Mouse (Mus musculus) embryonic fibroblast, embryonic 13.5 days (primary cell): ENCODE measurements around the gene Neurl2.

Experiments used
- CTCF ChIP-seq: IDR thresholded peaks from 2 replicates; pipeline ENCODE4 v1.5.1; 2011; ENCODE audit warnings: mild to moderate bottlenecking, control low read depth, low read length, moderate library complexity, borderline replicate concordance; ENCODE audit not compliant: insufficient read depth
- POLR2A ChIP-seq: IDR thresholded peaks from 2 replicates; pipeline ENCODE4 v1.6.1; 2011; ENCODE audit warnings: low read depth, mild to moderate bottlenecking, control low read depth, low read length, moderate library complexity

DNA sequence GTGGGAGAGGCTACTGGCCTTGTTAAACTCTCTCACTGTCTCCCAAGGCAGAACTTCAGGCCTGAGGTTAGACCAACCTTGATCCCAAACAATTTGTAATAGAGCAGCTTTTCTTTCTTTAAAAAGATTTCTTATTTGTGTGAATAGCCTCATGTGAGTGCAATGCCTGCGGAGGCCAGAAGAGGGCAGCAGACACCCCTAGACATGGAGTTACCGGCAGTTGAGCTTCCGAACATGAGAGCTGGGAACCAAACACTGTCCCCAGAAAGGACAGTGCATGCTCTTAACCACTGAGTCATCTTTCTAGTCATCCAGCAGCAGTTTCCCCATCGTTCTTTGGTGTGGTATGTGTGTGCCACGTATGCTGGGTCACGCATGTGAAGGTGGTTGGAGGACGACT lies 34.3 kb upstream of the Neurl2 start:
- TF ChIP-seq POLR2A (no peak), CTCF (peak; percentile 26; the same call in 1 of the 2 replicates)
